Mouse (Mus musculus) CH12.LX (cell line): ENCODE data around the gene Plxdc2. TPM values are rescaled to one million over a fixed set of nuclear protein-coding genes. Genes with fewer than 3 reads are reported as not detected.

Experiments
- DNase-seq: peaks from one replicate; pipeline ENCODE4 v3.0.0-alpha.2; 2013; ENCODE audit errors: extremely low read depth
- H3K27ac ChIP-seq: 2 replicates; pipeline ENCODE4 v1.5.1; 2012; ENCODE audit warnings: low read depth, mild to moderate bottlenecking, control low read depth, moderate library complexity; ENCODE audit not compliant: insufficient read depth
- H3K27me3 ChIP-seq: replicated peaks from 2 replicates; pipeline ENCODE3; 2012; ENCODE audit warnings: inconsistent platforms
- H3K36me3 ChIP-seq, 2 experiments: replicated peaks in 1 of 2; 2 replicates each; pipeline versions ENCODE3 to v1.6.1; 2012; ENCODE audit warnings: inconsistent platforms in 1 of 2, low read length in 1 of 2, mild to moderate bottlenecking in 1 of 2, mixed read lengths in 1 of 2, moderate library complexity in 1 of 2; ENCODE audit not compliant: control insufficient read depth in 1 of 2, insufficient read depth in 1 of 2
- H3K4me1 ChIP-seq, 2 experiments: 2 replicates each; pipeline ENCODE4 v1.6.1; 2012; ENCODE audit warnings: inconsistent platforms in 1 of 2, moderate library complexity in 1 of 2; ENCODE audit not compliant: insufficient read depth in 2 of 2, control insufficient read depth in 1 of 2
- H3K4me2 ChIP-seq: 2 replicates; pipeline ENCODE4 v1.6.1; 2012; ENCODE audit warnings: low read depth, mild to moderate bottlenecking, control low read depth; ENCODE audit not compliant: poor library complexity, insufficient read depth, severe bottlenecking
- H3K4me3 ChIP-seq, 3 experiments: fragments of 150-350 bp in 1 of 3; sonication (generic) in 1 of 3; replicated peaks in 1 of 3; 2 replicates each; pipeline versions ENCODE3 to v1.5.1; 2011 to 2012; ENCODE audit warnings: low read depth in 2 of 3, low read length in 2 of 3, mild to moderate bottlenecking in 2 of 3, moderate library complexity in 2 of 3, control low read depth in 1 of 3, improper control_type of control experiment in 1 of 3, inconsistent platforms in 1 of 3, mixed read lengths in 1 of 3; ENCODE audit not compliant: poor library complexity in 1 of 3
- H3K79me2 ChIP-seq: replicated peaks from 2 replicates; pipeline ENCODE4 v1.6.1; 2012; ENCODE audit warnings: mild to moderate bottlenecking, moderate library complexity; ENCODE audit not compliant: control insufficient read depth, poor library complexity, insufficient read depth, severe bottlenecking; ENCODE audit errors: extremely low read depth
- H3K9ac ChIP-seq: 2 replicates; pipeline ENCODE4 v1.6.1; 2012; ENCODE audit warnings: low read depth, mild to moderate bottlenecking, control low read depth, moderate library complexity; ENCODE audit not compliant: insufficient read depth
- H3K9me3 ChIP-seq: replicated peaks from 2 replicates; pipeline ENCODE3; 2012; ENCODE audit warnings: low read length, inconsistent platforms, mixed read lengths
- CHD1 ChIP-seq: IDR thresholded peaks from 2 replicates; pipeline ENCODE4 v1.6.1; 2012; ENCODE audit warnings: low read depth, low read length, improper control_type of control experiment, inconsistent platforms
- CTCF ChIP-seq, 2 experiments: IDR thresholded peaks in 1 of 2; conservative IDR thresholded peaks in 1 of 2; 2 replicates each; pipeline ENCODE4 v1.5.1; 2011 to 2012; ENCODE audit warnings: low read depth in 2 of 2, low read length in 2 of 2, improper control_type of control experiment in 1 of 2, inconsistent platforms in 1 of 2, mild to moderate bottlenecking in 1 of 2, moderate library complexity in 1 of 2
- E2F4 ChIP-seq: IDR thresholded peaks from 2 replicates; pipeline ENCODE4 v1.6.1; 2011; ENCODE audit warnings: low read depth, low read length, improper control_type of control experiment; ENCODE audit not compliant: insufficient replicate concordance
- EP300 ChIP-seq: IDR thresholded peaks from 2 replicates; pipeline ENCODE4 v1.6.1; 2011; ENCODE audit warnings: low read length, improper control_type of control experiment
- ETS1 ChIP-seq: conservative IDR thresholded peaks from 2 replicates; pipeline ENCODE4 v1.6.1; 2012; ENCODE audit warnings: low read depth, mild to moderate bottlenecking, inconsistent platforms, low read length, improper control_type of control experiment, moderate library complexity
- GABPA ChIP-seq: IDR thresholded peaks from 2 replicates; pipeline ENCODE4 v1.6.1; 2012; ENCODE audit warnings: low read depth, low read length, improper control_type of control experiment, inconsistent platforms; ENCODE audit not compliant: insufficient replicate concordance
- HCFC1 ChIP-seq: IDR thresholded peaks from 2 replicates; pipeline ENCODE4 v1.6.1; 2012; ENCODE audit warnings: low read depth, mild to moderate bottlenecking, inconsistent platforms, low read length, improper control_type of control experiment
- JUN ChIP-seq: IDR thresholded peaks from 2 replicates; pipeline ENCODE4 v1.6.1; 2011; ENCODE audit warnings: low read depth, mild to moderate bottlenecking, low read length, improper control_type of control experiment, moderate library complexity; ENCODE audit not compliant: insufficient read depth
- MEF2A ChIP-seq: IDR thresholded peaks from 2 replicates; pipeline ENCODE4 v1.6.1; 2014; ENCODE audit warnings: low read depth, mild to moderate bottlenecking, inconsistent platforms, low read length, improper control_type of control experiment, borderline replicate concordance
- MYC ChIP-seq: IDR thresholded peaks from 2 replicates; pipeline ENCODE4 v1.6.1; 2011; ENCODE audit warnings: low read depth, mild to moderate bottlenecking, improper control_type of control experiment, low read length
- NELFE ChIP-seq: IDR thresholded peaks from 2 replicates; pipeline ENCODE4 v1.6.1; 2011; ENCODE audit warnings: low read depth, low read length, improper control_type of control experiment
- NRF1 ChIP-seq: IDR thresholded peaks from 2 replicates; pipeline ENCODE4 v1.6.1; 2014; ENCODE audit warnings: low read depth, mild to moderate bottlenecking, inconsistent platforms, low read length, improper control_type of control experiment, moderate library complexity
- POLR2A ChIP-seq: IDR thresholded peaks from 2 replicates; pipeline ENCODE4 v1.6.1; 2011; ENCODE audit warnings: low read depth, mild to moderate bottlenecking, improper control_type of control experiment, low read length
- POLR2AphosphoS2 ChIP-seq: IDR thresholded peaks from 2 replicates; pipeline ENCODE4 v1.6.1; 2011; ENCODE audit warnings: low read depth, low read length, improper control_type of control experiment
- RAD21 ChIP-seq: IDR thresholded peaks from 2 replicates; pipeline ENCODE4 v1.6.1; 2011; ENCODE audit warnings: low read depth, mild to moderate bottlenecking, low read length, improper control_type of control experiment, moderate library complexity
- SMC3 ChIP-seq: IDR thresholded peaks from 2 replicates; pipeline ENCODE4 v1.6.1; 2011; ENCODE audit warnings: low read depth, low read length, improper control_type of control experiment
- TCF12 ChIP-seq: IDR thresholded peaks from 2 replicates; pipeline ENCODE4 v1.6.1; 2014; ENCODE audit warnings: low read depth, mild to moderate bottlenecking, inconsistent platforms, low read length, improper control_type of control experiment
- UBTF ChIP-seq: IDR thresholded peaks from 2 replicates; pipeline ENCODE4 v1.6.1; 2012; ENCODE audit warnings: low read depth, mild to moderate bottlenecking, inconsistent platforms, low read length, improper control_type of control experiment, moderate library complexity
- USF1 ChIP-seq: IDR thresholded peaks from 2 replicates; pipeline ENCODE4 v1.6.1; 2014; ENCODE audit warnings: low read depth, mild to moderate bottlenecking, inconsistent platforms, low read length, improper control_type of control experiment
- USF2 ChIP-seq: conservative IDR thresholded peaks from 2 replicates; pipeline ENCODE4 v1.6.1; 2011; ENCODE audit warnings: low read depth, low read length, improper control_type of control experiment
- ZC3H11A ChIP-seq: IDR thresholded peaks from 2 replicates; pipeline ENCODE4 v1.6.1; 2012; ENCODE audit warnings: low read depth, mild to moderate bottlenecking, inconsistent platforms, low read length, improper control_type of control experiment
- ZKSCAN1 ChIP-seq: IDR thresholded peaks from 2 replicates; pipeline ENCODE4 v1.6.1; 2012; ENCODE audit warnings: low read depth, inconsistent platforms, low read length, improper control_type of control experiment, borderline replicate concordance
- ZMIZ1 ChIP-seq: IDR thresholded peaks from 2 replicates; pipeline ENCODE4 v1.6.1; 2012; ENCODE audit warnings: low read depth, mild to moderate bottlenecking, inconsistent platforms, low read length, improper control_type of control experiment
- dilution Hi-C: fragments of 300-500 bp; cut with MboI; formaldehyde crosslinking; loops from 2 replicates; pipeline ENCODE4 v1.14.3; 2020; ENCODE audit warnings: low sequenced_read_pairs; ENCODE audit not compliant: extremely low pct_unique_long_range_greater_than_20kb, extremely low pct_ligation_motif_present
- in situ Hi-C: fragments of 300-500 bp; cut with MboI; formaldehyde crosslinking; loops from 3 replicates; pipeline ENCODE4 v1.14.3; 2019; ENCODE audit warnings: low sequenced_read_pairs, low pct_ligation_motif_present, low pct_unique_long_range_greater_than_20kb, mixed read lengths
- polyA plus RNA-seq: library from polyadenylated mRNA; unstranded; fragments of >175 nt; gene quantifications from 2 replicates; pipeline ENCODE4 v1.2.1, GENCODE M21; 2012; ENCODE audit warnings: low read depth; ENCODE audit not compliant: insufficient read length
- total RNA-seq, 2 experiments: library from RNA; depleted of rRNA; stranded (reverse); fragments of 300-350 nt in 1 of 2; fragments of >200 nt in 1 of 2; gene quantifications; 2 replicates each; pipeline ENCODE4 v1.2.3; 2012 to 2014

Gene Plxdc2
- total and polyA plus RNA-seq, 3 experiments = not detected

DNA sequence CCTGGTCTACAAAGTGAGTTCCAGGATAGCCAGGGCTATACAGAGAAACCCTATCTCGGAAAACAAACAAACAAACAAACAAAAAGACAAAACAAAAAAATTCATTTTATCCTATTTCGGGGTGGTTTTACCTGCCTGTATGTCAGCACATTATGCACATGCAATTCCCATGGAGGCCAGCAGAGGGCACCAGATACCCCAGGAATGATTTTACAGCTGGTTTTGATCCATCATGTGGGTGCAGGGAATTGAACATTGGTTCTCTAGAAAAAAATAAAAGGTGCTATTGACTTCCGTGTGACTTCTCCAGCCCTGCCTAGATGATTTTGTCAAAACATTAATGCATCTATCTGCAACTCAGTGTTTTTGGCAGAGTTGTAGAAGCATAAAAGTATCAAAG, 96.0 kb downstream of the Plxdc2 start:
- Histone ChIP-seq H3K9ac (no peak overlapping the region), H3K4me1 (no peaks in the 10 kb centered on the region), H3K36me3 (no peaks in the 10 kb centered on the region), H3K9me3 (peaks cover 2% of the 10 kb centered on the region), H3K4me2 (no peak overlapping the region), H3K79me2 (no peaks in the 10 kb centered on the region), H3K27me3 (no peaks in the 10 kb centered on the region), H3K27ac (no peak overlapping the region), H3K4me3 (no peak overlapping the region)
- peak; percentile 3 for DNase-seq
- TF ChIP-seq SMC3 = 0 out of 2 replicates have a peak, but pooled peaks have one; percentile 13
- TF ChIP-seq CTCF (conservative IDR thresholded peaks at IDR 0.05 in 1 of 2, IDR thresholded peaks at IDR 0.05 in 1 of 2; ENCODE audit: low read depth in 2 of 2, low read length in 2 of 2) = peak; percentile 34 to 43; a peak in 3 of 4 replicates
- no peak for TF ChIP-seq GABPA
- peak; percentile 17 for TF ChIP-seq RAD21
- in situ Hi-C loops = no loop called here
- dilution Hi-C loops = no loop called here

DNA sequence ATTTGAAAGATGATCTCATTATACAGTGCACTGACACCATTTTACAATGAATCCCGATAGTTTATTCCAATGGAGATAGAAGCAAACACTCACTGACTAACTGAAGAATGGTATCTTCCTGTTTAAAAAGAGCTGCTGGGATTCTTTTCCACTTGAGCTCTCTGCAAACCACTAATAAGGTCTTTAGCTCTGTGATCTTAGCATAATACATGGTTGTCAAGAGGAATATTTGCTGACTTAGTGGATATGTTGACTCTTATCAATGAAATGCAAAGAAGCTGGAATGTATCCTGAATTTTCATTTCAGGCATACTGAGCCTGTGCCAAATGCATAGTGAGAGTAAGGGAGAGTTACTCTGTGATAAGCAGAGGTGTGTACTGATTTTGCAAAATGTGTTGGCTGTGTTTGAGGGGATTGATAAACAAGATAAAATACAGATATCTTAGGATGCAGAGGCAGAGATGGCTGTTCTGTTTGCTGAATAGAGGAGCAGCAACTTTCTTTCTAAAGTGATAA, 100.2 kb downstream of the Plxdc2 start:
- no peaks in the 10 kb centered on the region for H3K79me2 ChIP-seq
- in situ Hi-C loops = no loop called here

DNA sequence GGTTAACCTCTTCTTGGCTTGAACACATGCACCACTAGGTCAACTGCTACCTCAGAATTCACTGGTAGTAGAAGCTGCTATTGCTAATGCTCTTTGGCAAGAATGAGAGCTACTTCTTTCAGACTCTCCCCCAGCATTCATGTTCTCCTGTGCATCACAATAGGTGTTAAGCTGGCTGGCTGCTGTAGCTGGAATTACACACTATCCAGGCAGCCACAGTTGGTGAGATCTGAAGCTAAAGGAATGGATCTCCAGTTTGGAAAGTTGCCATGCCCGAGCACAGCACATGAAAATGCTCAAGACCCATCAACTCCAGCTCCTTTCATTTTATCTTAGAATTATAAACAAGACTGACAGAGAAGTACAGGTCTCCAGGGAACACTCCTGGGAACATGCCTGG, 103.4 kb downstream of the Plxdc2 start:
- Histone ChIP-seq H3K36me3 (no peaks in the 10 kb centered on the region), H3K9ac (no peak overlapping the region), H3K27ac (no peak overlapping the region), H3K79me2 (no peaks in the 10 kb centered on the region), H3K27me3 (no peaks in the 10 kb centered on the region), H3K9me3 (no peaks in the 10 kb centered on the region), H3K4me1 (no peaks in the 10 kb centered on the region), H3K4me3 (no peak overlapping the region), H3K4me2 (no peak overlapping the region)
- no peak for TF ChIP-seq USF2
- no peak for TF ChIP-seq ZC3H11A
- no peak for TF ChIP-seq NELFE
- no peak for TF ChIP-seq USF1
- no peak for TF ChIP-seq HCFC1
- no peak for TF ChIP-seq EP300
- TF ChIP-seq JUN = no peak
- no peak for TF ChIP-seq ZMIZ1
- TF ChIP-seq CTCF (conservative IDR thresholded peaks at IDR 0.05 in 1 of 2, IDR thresholded peaks at IDR 0.05 in 1 of 2; ENCODE audit: low read depth in 2 of 2, low read length in 2 of 2) = no peak
- TF ChIP-seq TCF12 = no peak
- TF ChIP-seq UBTF = no peak
- no peak for TF ChIP-seq GABPA
- TF ChIP-seq ZKSCAN1 = no peak
- dilution Hi-C loops (no loop called here), in situ Hi-C loops (no loop called here)
- DNase-seq = no peak

More for the DNA sequence above, 100.2 kb downstream of the Plxdc2 start:
- Histone ChIP-seq H3K27ac (no peak overlapping the region), H3K4me1 (no peaks in the 10 kb centered on the region), H3K4me2 (no peak overlapping the region), H3K27me3 (no peaks in the 10 kb centered on the region), H3K9me3 (peaks cover 2% of the 10 kb centered on the region), H3K4me3 (no peak overlapping the region), H3K9ac (no peak overlapping the region), H3K36me3 (no peaks in the 10 kb centered on the region)
- no peak for DNase-seq
- dilution Hi-C loops = no loop called here
- TF ChIP-seq POLR2AphosphoS2 = no peak
- TF ChIP-seq MYC = no peak
- no peak for TF ChIP-seq CTCF (conservative IDR thresholded peaks at IDR 0.05 in 1 of 2, IDR thresholded peaks at IDR 0.05 in 1 of 2; ENCODE audit: low read depth in 2 of 2, low read length in 2 of 2)
- no peak for TF ChIP-seq NRF1
- TF ChIP-seq UBTF = no peak
- TF ChIP-seq ETS1 = no peak
- no peak for TF ChIP-seq POLR2A
- TF ChIP-seq CHD1 = no peak
- TF ChIP-seq E2F4 = no peak
- no peak for TF ChIP-seq MEF2A
